In the genomic region with DNA sequence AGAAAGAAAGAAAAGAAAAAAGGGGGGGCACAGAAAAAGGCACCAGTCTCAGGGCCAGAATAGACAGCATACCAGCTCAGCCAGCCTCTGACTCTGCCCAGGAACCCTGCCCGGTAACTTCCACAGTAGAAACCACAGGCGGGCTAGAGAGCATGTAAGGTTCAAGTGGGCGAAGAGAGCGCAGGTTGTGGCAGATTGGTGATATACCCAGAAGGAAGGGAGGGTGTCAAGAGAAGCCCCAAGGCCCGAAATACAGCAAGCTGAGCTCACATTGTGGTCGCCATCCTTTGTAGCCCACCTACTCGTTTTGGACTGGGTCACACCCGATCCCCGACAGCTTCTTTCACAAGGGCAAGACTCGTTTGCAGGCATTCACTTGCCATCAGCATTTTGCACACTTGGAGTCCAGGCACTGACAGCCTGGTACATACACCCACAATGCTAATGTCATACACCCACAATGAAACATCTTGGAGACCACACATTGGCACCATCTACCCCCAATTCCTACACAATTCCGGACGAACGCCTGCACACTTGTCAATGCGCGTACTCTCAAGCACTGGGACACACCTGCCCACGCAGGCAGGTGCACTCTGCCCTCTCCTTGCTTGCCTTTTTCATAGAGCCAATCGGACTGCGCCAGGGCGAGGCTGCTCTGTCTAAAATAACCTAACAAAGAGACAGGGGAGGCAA, we compare ENCODE assay signal across 8 mouse cellular contexts. TPM values are rescaled to one million over a fixed set of nuclear protein-coding genes. Genes with fewer than 3 reads are reported as not detected.
DNase-seq lines count a peak whose midpoint lies in the region; ATAC-seq and TF ChIP-seq lines count a peak whose summit lies in the region.

No protein-coding gene starts in this region.

- WGBS in forebrain, embryonic 15.5 days = 2% methylated on average over 19 of the region's 19 CpGs
- 4% methylated on average over 19 of the region's 19 CpGs for WGBS in intestine, postnatal 0 days
- 1% methylated on average over 19 of the region's 19 CpGs for WGBS in midbrain, embryonic 15.5 days

- no peak overlapping the region for H3K27ac ChIP-seq in ES-Bruce4 (ENCODE audit: insufficient read depth, low read length)
- no peak overlapping the region for H3K27ac ChIP-seq in bone marrow macrophage, adult 2 months (ENCODE audit: insufficient read depth, low read depth, low read length)
- peak overlapping the region; percentile 82 for H3K27ac ChIP-seq in forebrain, embryonic 15.5 days (replicated peaks)
- H3K27ac ChIP-seq in intestine, postnatal 0 days (ENCODE audit: low read depth, low read length) = peak overlapping the region; percentile 87; the same call in 1 of the 2 replicates
- peak overlapping the region; percentile 85 for H3K27ac ChIP-seq in midbrain, embryonic 15.5 days

- no peak for TF ChIP-seq POLR2A in ES-Bruce4 (IDR thresholded peaks at IDR 0.05; ENCODE audit: insufficient read depth, low read length)
- no peak for TF ChIP-seq POLR2A in bone marrow macrophage, adult 2 months (IDR thresholded peaks at IDR 0.05; ENCODE audit: borderline replicate concordance, low read depth, low read length)

- intact Hi-C loops in left cerebral cortex, postnatal 25 days (cut with DNase I) = loop anchor here (1.0 to 5.0 kb wide), 6 partner anchors 84 to 1266 kb away; no protein-coding TSS in a partner anchor

- H3K4me3 ChIP-seq in ES-Bruce4 (ENCODE audit: low read depth, low read length) = peak overlapping the region; percentile 70
- H3K4me3 ChIP-seq in bone marrow macrophage, adult 2 months (ENCODE audit: insufficient read depth, low read length) = peak overlapping the region; percentile 48; the same call in 1 of the 2 replicates
- H3K4me3 ChIP-seq in forebrain, embryonic 15.5 days = peak overlapping the region; percentile 75
- H3K4me3 ChIP-seq in intestine, postnatal 0 days (ENCODE audit: low read depth, low read length) = peak overlapping the region; percentile 60
- H3K4me3 ChIP-seq in midbrain, embryonic 15.5 days = peak overlapping the region; percentile 73

- no peaks in the 10 kb centered on the region for H3K9me3 ChIP-seq in ES-Bruce4 (replicated peaks; ENCODE audit: control insufficient read depth, insufficient read depth, low read length, poor library complexity, severe bottlenecking)
- H3K9me3 ChIP-seq in forebrain, embryonic 15.5 days = no peaks in the 10 kb centered on the region
- no peaks in the 10 kb centered on the region for H3K9me3 ChIP-seq in intestine, postnatal 0 days (ENCODE audit: control insufficient read depth)
- no peaks in the 10 kb centered on the region for H3K9me3 ChIP-seq in midbrain, embryonic 15.5 days

- H3K4me1 ChIP-seq in ES-Bruce4 (ENCODE audit: control insufficient read depth, insufficient read depth, low read length) = no peaks in the 10 kb centered on the region
- peaks cover 2% of the 10 kb centered on the region; the same call in 1 of the 2 replicates for H3K4me1 ChIP-seq in bone marrow macrophage, adult 2 months (ENCODE audit: control insufficient read depth, insufficient read depth, low read length)
- peaks cover 38% of the 10 kb centered on the region for H3K4me1 ChIP-seq in forebrain, embryonic 15.5 days
- H3K4me1 ChIP-seq in intestine, postnatal 0 days (replicated peaks; ENCODE audit: control insufficient read depth, insufficient read depth, low read length) = no peaks in the 10 kb centered on the region
- H3K4me1 ChIP-seq in midbrain, embryonic 15.5 days = peaks cover 20% of the 10 kb centered on the region

- TF ChIP-seq CTCF in ES-Bruce4 (IDR thresholded peaks at IDR 0.05; ENCODE audit: low read depth, low read length) = no peak
- TF ChIP-seq CTCF in bone marrow macrophage, adult 2 months (IDR thresholded peaks at IDR 0.05; ENCODE audit: low read depth, low read length) = no peak
- no peak for TF ChIP-seq CTCF in intestine, postnatal 0 days (IDR thresholded peaks at IDR 0.05; ENCODE audit: low read depth)

- peak; percentile 58 to 75 for DNase-seq in left cerebral cortex, postnatal 25 days (ENCODE audit: low spot score in 2 of 2)
- DNase-seq in urinary bladder, postnatal 25 days (ENCODE audit: low spot score) = peak; percentile 20
- DNase-seq in MN1 (ENCODE audit: low spot score) = no peak

- no peak for TF ChIP-seq EP300 in ES-Bruce4 (IDR thresholded peaks at IDR 0.05; ENCODE audit: insufficient read depth, low read depth, low read length)

- H3K27me3 ChIP-seq in ES-Bruce4 (ENCODE audit: control insufficient read depth, insufficient read depth, low read length, poor library complexity, severe bottlenecking) = peaks cover 5% of the 10 kb centered on the region
- no peaks in the 10 kb centered on the region for H3K27me3 ChIP-seq in forebrain, embryonic 15.5 days
- no peaks in the 10 kb centered on the region; the same call in 1 of the 2 replicates for H3K27me3 ChIP-seq in intestine, postnatal 0 days (replicated peaks; ENCODE audit: control insufficient read depth, insufficient read depth, low read length)
- H3K27me3 ChIP-seq in midbrain, embryonic 15.5 days (replicated peaks) = no peaks in the 10 kb centered on the region

- peak overlapping the region; percentile 76 for H3K4me2 ChIP-seq in forebrain, embryonic 15.5 days (replicated peaks)
- H3K4me2 ChIP-seq in intestine, postnatal 0 days (replicated peaks; ENCODE audit: low read depth) = peak overlapping the region; percentile 90
- peak overlapping the region; percentile 82 for H3K4me2 ChIP-seq in midbrain, embryonic 15.5 days

- no peaks in the 10 kb centered on the region for H3K36me3 ChIP-seq in ES-Bruce4 (ENCODE audit: control insufficient read depth, insufficient read depth, low read length, poor library complexity, severe bottlenecking)
- H3K36me3 ChIP-seq in forebrain, embryonic 15.5 days = no peaks in the 10 kb centered on the region
- no peaks in the 10 kb centered on the region for H3K36me3 ChIP-seq in intestine, postnatal 0 days (ENCODE audit: control insufficient read depth, insufficient read depth)
- no peaks in the 10 kb centered on the region for H3K36me3 ChIP-seq in midbrain, embryonic 15.5 days (replicated peaks)

- ATAC-seq in forebrain, embryonic 15.5 days (replicated peaks) = peak; percentile 26
- ATAC-seq in intestine, postnatal 0 days = peak; percentile 78
- ATAC-seq in midbrain, embryonic 15.5 days (replicated peaks) = peak; percentile 65

- peak overlapping the region; percentile 23; the same call in 1 of the 2 replicates for H3K9ac ChIP-seq in ES-Bruce4 (ENCODE audit: low read depth, poor library complexity, severe bottlenecking)
- peak overlapping the region; percentile 56 for H3K9ac ChIP-seq in forebrain, embryonic 15.5 days (replicated peaks)
- H3K9ac ChIP-seq in intestine, postnatal 0 days (ENCODE audit: low read depth, low read length) = peak overlapping the region; percentile 63
- H3K9ac ChIP-seq in midbrain, embryonic 15.5 days = peak overlapping the region; percentile 58

RNA-seq across cellular contexts. Expression of a gene that starts 0.8 kb away (rescaled TPM):
- 0.37 and 0.66 TPM in 2 replicates for polyA plus RNA-seq in ES-Bruce4 (2011; ENCODE audit: insufficient read depth, insufficient read length, low read depth, missing spikeins)
- polyA plus RNA-seq in bone marrow macrophage, adult 2 months (2012; ENCODE audit: insufficient read depth, insufficient read length, missing spikeins) = 0.19 TPM in 1 of 2 replicates, not detected in the other
- polyA plus RNA-seq in forebrain, embryonic 15.5 days (2015; fragmentation: Nextera tagmentation; extraction: Ambion mirVana) = 86.6 and 100 TPM in 2 replicates
- 15.6 and 22.4 TPM in 2 replicates for polyA plus RNA-seq in intestine, postnatal 0 days (2015; fragmentation: Nextera tagmentation; extraction: Ambion mirVana)
- 10 to 100 TPM; 83.1 to 87.9 TPM for total RNA-seq in left cerebral cortex, postnatal 25 days (2021)
- polyA plus RNA-seq in midbrain, embryonic 15.5 days (2015; fragmentation: Nextera tagmentation; extraction: Ambion mirVana) = 62.4 and 67.5 TPM in 2 replicates

Comparison
In these comparisons a context has a peak if more than half of its experiments do, and no peak if none do; other contexts are left out.
1. H3K27ac ChIP-seq: peak in forebrain, embryonic 15.5 days (single experiment), intestine, postnatal 0 days (single experiment) and midbrain, embryonic 15.5 days (single experiment); none in ES-Bruce4 (single experiment) and bone marrow macrophage, adult 2 months (single experiment).
2. ATAC-seq: peak in every context shown above with its lines; median percentile 78 in intestine, postnatal 0 days; 65 in midbrain, embryonic 15.5 days; 26 in forebrain, embryonic 15.5 days.
3. RNA of a gene that starts 0.8 kb away (polyA plus RNA-seq): 86.6 to 100 TPM in forebrain, embryonic 15.5 days, 62.4 to 67.5 TPM in midbrain, embryonic 15.5 days and 15.6 to 22.4 TPM in intestine, postnatal 0 days; 0.37 to 0.66 TPM in ES-Bruce4 and 0.19 TPM in bone marrow macrophage, adult 2 months; every median in the first group is over 10 times any median in the second.
4. Peak in every context shown above with its lines, with median percentiles within 50 percentile points of each other: H3K4me3 ChIP-seq, H3K9ac ChIP-seq and H3K4me2 ChIP-seq.